In genomic region chr4:151994228-151995171, GRCm38 (mm10) we compare ENCODE assay signal across 8 mouse cellular contexts. TPM values are rescaled to one million over a fixed set of nuclear protein-coding genes. Genes with fewer than 3 reads are reported as not detected.
DNase-seq lines count a peak whose midpoint lies in the region; ATAC-seq and TF ChIP-seq lines count a peak whose summit lies in the region.

No protein-coding gene starts in this region.

- peaks cover 48% of the 10 kb centered on the region for H3K79me2 ChIP-seq in C2C12 (ENCODE audit: control insufficient read depth, insufficient read depth)

- peak overlapping the region; percentile 94 for H3K9ac ChIP-seq in liver, embryonic 13.5 days

- H3K4me2 ChIP-seq in liver, embryonic 13.5 days = peak overlapping the region; percentile 100

- DNase-seq in cerebellum, adult 18-20 months = peak; percentile 51 to 62
- no peak for DNase-seq in cerebellum, postnatal 4 days (ENCODE audit: low spot score in 2 of 2)
- DNase-seq in hindbrain, embryonic 10.5 days (ENCODE audit: low spot score) = peak; percentile 61
- DNase-seq in liver, embryonic 13.5 days = no peak
- no peak for DNase-seq in left cerebral cortex, adult 9 months (ENCODE audit: low spot score in 2 of 2)

- TF ChIP-seq POLR2A in olfactory bulb, adult 2 months (IDR thresholded peaks at IDR 0.05; ENCODE audit: insufficient read depth, low read depth, low read length) = no peak

- peaks cover 40% of the 10 kb centered on the region for H3K4me1 ChIP-seq in hindbrain, embryonic 10.5 days (replicated peaks)
- peaks cover 44% of the 10 kb centered on the region for H3K4me1 ChIP-seq in liver, embryonic 13.5 days (replicated peaks)
- H3K4me1 ChIP-seq in olfactory bulb, adult 2 months (ENCODE audit: control insufficient read depth, insufficient read depth, low read length) = peaks cover 4% of the 10 kb centered on the region

- H3K79me3 ChIP-seq in C2C12 (ENCODE audit: low read depth) = peaks cover 9% of the 10 kb centered on the region

- H3K4me3 ChIP-seq in C2C12 (ENCODE audit: insufficient read depth, poor library complexity, severe bottlenecking) = peak overlapping the region; percentile 76
- H3K4me3 ChIP-seq in hindbrain, embryonic 10.5 days = peak overlapping the region; percentile 99
- peak overlapping the region; percentile 97 for H3K4me3 ChIP-seq in liver, embryonic 13.5 days (replicated peaks)
- peak overlapping the region; percentile 76 for H3K4me3 ChIP-seq in olfactory bulb, adult 2 months (ENCODE audit: insufficient read depth, low read depth, low read length)

- TF ChIP-seq CTCF in C2C12 (IDR thresholded peaks at IDR 0.05; ENCODE audit: control insufficient read depth, insufficient read depth, insufficient read length) = no peak
- no peak for TF ChIP-seq CTCF in olfactory bulb, adult 2 months (IDR thresholded peaks at IDR 0.05; ENCODE audit: insufficient read depth, low read depth, low read length)

- H3K9me3 ChIP-seq in hindbrain, embryonic 10.5 days = no peaks in the 10 kb centered on the region
- H3K9me3 ChIP-seq in liver, embryonic 13.5 days (replicated peaks) = no peaks in the 10 kb centered on the region

- ATAC-seq in common myeloid progenitor, adult 5-6 weeks (replicated peaks; ENCODE audit: low read depth, poor library complexity, severe bottlenecking) = peak; percentile 20; the same call in 1 of the 2 replicates
- ATAC-seq in liver, embryonic 13.5 days (ENCODE audit: low read depth) = no peak

- WGBS in hindbrain, embryonic 10.5 days = 1% methylated on average over 61 of the region's 61 CpGs
- WGBS in liver, embryonic 13.5 days (ENCODE audit: insufficient replicate concordance) = 3% methylated on average over 59 of the region's 61 CpGs
- 3% methylated on average over 61 of the region's 61 CpGs for WGBS in olfactory bulb, adult 2 months

- peak overlapping the region; percentile 96 for H3K27ac ChIP-seq in hindbrain, embryonic 10.5 days
- H3K27ac ChIP-seq in liver, embryonic 13.5 days = peak overlapping the region; percentile 80
- no peak overlapping the region for H3K27ac ChIP-seq in olfactory bulb, adult 2 months (ENCODE audit: insufficient read depth, low read depth, low read length)

- H3K27me3 ChIP-seq in C2C12 (ENCODE audit: control insufficient read depth, insufficient read depth, insufficient read length) = no peaks in the 10 kb centered on the region
- H3K27me3 ChIP-seq in hindbrain, embryonic 10.5 days (ENCODE audit: insufficient read depth, poor library complexity, severe bottlenecking) = 0 out of 2 replicates have a peak, but pooled peaks cover 5% of the 10 kb centered on the region
- H3K27me3 ChIP-seq in liver, embryonic 13.5 days = peaks cover 43% of the 10 kb centered on the region

- peaks cover 32% of the 10 kb centered on the region for H3K36me3 ChIP-seq in C2C12 (ENCODE audit: control insufficient read depth, insufficient read depth)
- peaks cover 39% of the 10 kb centered on the region for H3K36me3 ChIP-seq in hindbrain, embryonic 10.5 days
- H3K36me3 ChIP-seq in liver, embryonic 13.5 days = peaks cover 27% of the 10 kb centered on the region

- peak overlapping the region; percentile 97 for H3ac ChIP-seq in C2C12 (ENCODE audit: control insufficient read depth, insufficient read length, low read depth)

TF ChIP-seq in C2C12, 6 proteins besides CTCF, POLR2A, EP300 and RAD21:
- TF ChIP-seq MYOD1 (IDR thresholded peaks at IDR 0.05; ENCODE audit: control insufficient read depth, insufficient read length, low read depth) = no peak
- TF ChIP-seq FOSL1 (IDR thresholded peaks at IDR 0.05; ENCODE audit: insufficient read depth, low read length, poor library complexity, severe bottlenecking) = no peak
- no peak for TF ChIP-seq CEBPB (IDR thresholded peaks at IDR 0.05; ENCODE audit: low read depth)
- TF ChIP-seq USF1 (IDR thresholded peaks at IDR 0.05; ENCODE audit: low read depth) = no peak
- TF ChIP-seq MAX (IDR thresholded peaks at IDR 0.05) = no peak
- no peak for TF ChIP-seq MYOG (IDR thresholded peaks at IDR 0.05; ENCODE audit: control insufficient read depth, extremely low read depth, insufficient read length)

RNA-seq across cellular contexts. Expression of gene Phf13, which starts 1.6 kb away (rescaled TPM):
- polyA plus RNA-seq in C2C12 (2012; fragmentation: generic; extraction: Trizol) = 18.8 TPM
- 2.4 and 3.3 TPM in 2 replicates for total RNA-seq in common myeloid progenitor, adult 5-6 weeks (2017)
- 30.7 TPM in 2 replicates for polyA plus RNA-seq in hindbrain, embryonic 10.5 days (2016; fragmentation: Nextera tagmentation; extraction: Ambion mirVana)
- polyA plus RNA-seq in liver, embryonic 13.5 days (2015; fragmentation: Nextera tagmentation; extraction: Ambion mirVana) = 5.4 and 6.2 TPM in 2 replicates
- polyA plus RNA-seq in olfactory bulb, adult 2 months (2012; ENCODE audit: insufficient read depth, insufficient read length, low replicate concordance, missing spikeins) = not detected in 2 replicates

RNA-seq across cellular contexts. Expression of gene Thap3, which starts 5.7 kb away (rescaled TPM):
- 32.8 TPM for polyA plus RNA-seq in C2C12 (2012; fragmentation: generic; extraction: Trizol)
- total RNA-seq in common myeloid progenitor, adult 5-6 weeks (2017) = 6.3 and 11.8 TPM in 2 replicates
- polyA plus RNA-seq in hindbrain, embryonic 10.5 days (2016; fragmentation: Nextera tagmentation; extraction: Ambion mirVana) = 34.5 and 36.2 TPM in 2 replicates
- 7.8 and 8.1 TPM in 2 replicates for polyA plus RNA-seq in liver, embryonic 13.5 days (2015; fragmentation: Nextera tagmentation; extraction: Ambion mirVana)
- not detected in 2 replicates for polyA plus RNA-seq in olfactory bulb, adult 2 months (2012; ENCODE audit: insufficient read depth, insufficient read length, low replicate concordance, missing spikeins)

RNA-seq across cellular contexts. Expression of gene Klhl21, which starts 14.1 kb away (rescaled TPM):
- 36.2 TPM for polyA plus RNA-seq in C2C12 (2012; fragmentation: generic; extraction: Trizol)
- total RNA-seq in common myeloid progenitor, adult 5-6 weeks (2017) = 6.6 and 8.8 TPM in 2 replicates
- 7.7 and 8.7 TPM in 2 replicates for polyA plus RNA-seq in hindbrain, embryonic 10.5 days (2016; fragmentation: Nextera tagmentation; extraction: Ambion mirVana)
- 6.0 and 6.5 TPM in 2 replicates for polyA plus RNA-seq in liver, embryonic 13.5 days (2015; fragmentation: Nextera tagmentation; extraction: Ambion mirVana)
- polyA plus RNA-seq in olfactory bulb, adult 2 months (2012; ENCODE audit: insufficient read depth, insufficient read length, low replicate concordance, missing spikeins) = not detected in 2 replicates

RNA-seq across cellular contexts. Expression of gene Zbtb48, which starts 33.0 kb away (rescaled TPM):
- polyA plus RNA-seq in C2C12 (2012; fragmentation: generic; extraction: Trizol) = 8.6 TPM
- total RNA-seq in common myeloid progenitor, adult 5-6 weeks (2017) = 7.4 and 10.7 TPM in 2 replicates
- polyA plus RNA-seq in hindbrain, embryonic 10.5 days (2016; fragmentation: Nextera tagmentation; extraction: Ambion mirVana) = 23.3 and 25.9 TPM in 2 replicates
- 7.2 and 9.5 TPM in 2 replicates for polyA plus RNA-seq in liver, embryonic 13.5 days (2015; fragmentation: Nextera tagmentation; extraction: Ambion mirVana)
- polyA plus RNA-seq in olfactory bulb, adult 2 months (2012; ENCODE audit: insufficient read depth, insufficient read length, low replicate concordance, missing spikeins) = not detected in 2 replicates

RNA-seq across cellular contexts. Expression of gene Tas1r1, which starts 43.9 kb away (rescaled TPM):
- polyA plus RNA-seq in C2C12 (2012; fragmentation: generic; extraction: Trizol) = 0.27 TPM
- 0.49 and 1.5 TPM in 2 replicates for total RNA-seq in common myeloid progenitor, adult 5-6 weeks (2017)
- polyA plus RNA-seq in hindbrain, embryonic 10.5 days (2016; fragmentation: Nextera tagmentation; extraction: Ambion mirVana) = 0.65 and 0.67 TPM in 2 replicates
- 0.07 TPM in 1 of 2 replicates, not detected in the other for polyA plus RNA-seq in liver, embryonic 13.5 days (2015; fragmentation: Nextera tagmentation; extraction: Ambion mirVana)
- not detected in 2 replicates for polyA plus RNA-seq in olfactory bulb, adult 2 months (2012; ENCODE audit: insufficient read depth, insufficient read length, low replicate concordance, missing spikeins)

Comparison
In these comparisons a context has a peak if more than half of its experiments do, and no peak if none do; other contexts are left out.
1. DNase-seq: peak in cerebellum, adult 18-20 months (2 of 2) and hindbrain, embryonic 10.5 days (single experiment); none in cerebellum, postnatal 4 days (0 of 2), liver, embryonic 13.5 days (single experiment) and left cerebral cortex, adult 9 months (0 of 2).
2. Peak in every context shown above with its lines, with median percentiles within 50 percentile points of each other: H3K4me3 ChIP-seq.